Mouse (Mus musculus): Measurements from ENCODE around the gene Nr1h4.
A peak's percentile ranks its signal among the peaks of the same experiment; 100 is the strongest.
"Not testable (repeated sequence)": the region's sequence is repeated elsewhere in the genome, so short reads cannot be mapped to it uniquely, and the experiment has no call there.

The Nr1h4 gene

DNA sequence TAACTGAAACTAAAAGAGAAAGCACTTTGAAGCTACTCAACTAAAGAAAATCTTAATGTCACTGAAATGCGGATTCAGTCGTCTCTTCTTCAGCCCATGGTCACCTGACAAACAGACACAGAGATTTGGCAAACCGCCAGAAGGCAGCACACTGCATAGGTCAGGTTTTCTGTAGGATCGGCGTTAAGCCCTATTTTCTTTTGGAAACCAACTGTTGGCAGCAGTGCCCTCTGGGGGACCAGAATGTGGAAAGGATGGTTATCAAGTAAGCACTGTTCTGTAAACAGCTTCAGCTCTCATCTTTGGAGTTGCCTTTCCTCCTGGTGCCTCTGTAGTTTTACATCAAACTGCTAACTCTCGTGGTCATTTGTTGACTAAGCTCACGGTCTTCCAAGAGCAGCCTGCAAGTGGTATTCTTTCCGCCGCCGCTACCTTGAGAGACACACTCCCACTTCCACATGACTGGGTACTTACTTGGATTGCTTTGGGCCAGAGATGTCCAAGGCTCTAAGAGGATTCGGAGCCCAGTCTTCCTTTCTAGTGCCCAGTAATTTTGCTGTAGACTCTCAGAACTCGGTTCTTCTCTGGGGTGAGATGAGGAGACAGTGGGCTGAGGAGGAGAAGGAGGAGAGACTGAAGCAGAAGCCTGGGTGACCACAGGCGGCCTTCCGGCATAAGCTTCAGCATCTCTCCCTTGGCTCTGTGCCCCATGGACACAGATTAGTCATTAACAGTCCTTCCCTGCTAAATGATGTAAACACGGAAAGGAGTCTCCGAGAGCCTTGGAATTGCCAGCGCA lies at the start of gene Nr1h4:
Nr1h4 (minus strand) TSS at position 657 of the 799 bp plus-strand sequence.
- peak; percentile 81 for DNase-seq

DNA sequence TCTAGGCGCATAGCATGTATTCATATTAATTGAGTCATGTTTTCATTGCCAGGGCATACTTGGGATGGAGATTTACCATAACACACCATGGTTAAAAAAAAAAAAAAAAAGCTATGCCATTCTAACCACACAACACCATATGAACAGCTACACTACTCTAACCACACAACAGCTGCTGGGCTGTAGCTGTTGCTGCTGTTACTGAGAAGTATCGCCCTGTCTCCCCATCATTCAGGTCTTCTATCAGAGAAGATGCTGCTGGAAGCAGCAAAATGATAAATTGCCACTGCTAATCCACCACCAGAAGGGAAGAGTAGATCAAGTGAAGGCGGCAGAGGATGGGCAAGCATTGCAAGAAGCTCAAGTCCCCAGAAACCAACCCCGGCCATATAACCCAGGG lies 45.4 kb upstream of the Nr1h4 start:
- DNase-seq, result no peak

GRCm38 (mm10) chr10:89577666-89578065 lies 44.3 kb upstream of the Nr1h4 start:
- no peak for DNase-seq

DNA sequence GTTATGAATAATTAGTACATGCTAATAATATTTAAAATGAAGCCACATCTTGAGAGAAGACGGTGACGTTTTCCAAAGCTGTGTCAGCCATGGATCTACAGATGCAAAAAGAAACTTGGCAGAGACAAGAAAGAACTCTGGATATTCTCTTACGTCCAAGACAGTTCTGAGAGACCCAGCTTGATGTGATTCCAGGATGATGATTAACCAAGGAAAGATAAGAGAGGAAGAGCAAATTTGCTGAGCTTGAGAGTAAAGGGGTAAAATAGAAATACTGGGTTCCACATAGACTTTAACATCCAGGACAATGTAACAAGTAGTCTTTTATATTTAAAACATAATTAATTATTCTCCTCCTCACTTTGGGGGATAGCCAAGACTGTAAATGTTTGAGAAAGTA lies 40.0 kb upstream of the Nr1h4 start:
- no peak for DNase-seq

- no peak for DNase-seq
Measured at GRCm38 (mm10) chr10:89572946-89573345, 39.6 kb upstream of the Nr1h4 start.

GRCm38 (mm10) chr10:89567391-89567790 lies 34.0 kb upstream of the Nr1h4 start:
- no peak for DNase-seq

- no peak for DNase-seq
Measured at GRCm38 (mm10) chr10:89565301-89566022, 32.1 kb upstream of the Nr1h4 start.

DNA sequence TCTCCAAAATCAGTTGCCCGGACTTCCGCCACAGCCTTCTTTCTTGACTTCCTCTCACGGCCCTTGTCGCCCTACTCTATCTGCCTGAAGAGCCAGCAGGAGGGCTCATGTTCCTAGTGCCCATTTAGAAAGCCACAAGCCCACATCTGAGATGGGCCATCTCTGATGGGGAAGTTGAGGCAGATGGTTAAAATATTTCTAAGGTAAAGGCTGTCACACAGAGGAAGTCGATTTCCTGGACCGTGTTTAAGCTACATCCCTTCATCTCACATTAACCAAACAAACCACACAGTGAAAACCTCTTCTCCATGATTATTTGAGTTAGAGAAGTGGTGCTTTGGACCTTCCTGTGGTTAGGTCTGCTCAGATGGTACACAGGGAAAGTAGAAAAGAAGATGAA lies 28.7 kb upstream of the Nr1h4 start:
- DNase-seq, result no peak

DNA sequence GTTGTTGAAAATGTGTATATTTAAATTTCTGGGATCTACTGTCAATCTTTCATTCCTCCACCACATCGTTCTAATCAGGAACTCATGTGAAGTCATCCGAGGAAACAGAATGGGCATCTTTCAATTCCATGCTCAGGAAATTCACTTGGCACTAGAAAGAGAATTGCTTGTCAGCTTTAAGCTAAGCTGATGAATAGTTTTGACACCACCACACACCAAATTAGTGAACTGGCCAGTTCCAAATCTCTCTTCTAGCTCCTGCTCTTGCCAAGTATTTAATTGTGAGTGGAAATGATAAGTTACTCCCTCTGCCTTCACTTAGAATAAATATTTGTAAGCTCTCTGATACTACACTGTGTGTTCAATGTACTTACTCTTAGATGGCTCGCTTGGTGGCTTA lies 26.0 kb upstream of the Nr1h4 start:
- no peak for DNase-seq

- DNase-seq, result not testable (repeated sequence)
Measured at GRCm38 (mm10) chr10:89554885-89555284, 21.5 kb upstream of the Nr1h4 start.

DNA sequence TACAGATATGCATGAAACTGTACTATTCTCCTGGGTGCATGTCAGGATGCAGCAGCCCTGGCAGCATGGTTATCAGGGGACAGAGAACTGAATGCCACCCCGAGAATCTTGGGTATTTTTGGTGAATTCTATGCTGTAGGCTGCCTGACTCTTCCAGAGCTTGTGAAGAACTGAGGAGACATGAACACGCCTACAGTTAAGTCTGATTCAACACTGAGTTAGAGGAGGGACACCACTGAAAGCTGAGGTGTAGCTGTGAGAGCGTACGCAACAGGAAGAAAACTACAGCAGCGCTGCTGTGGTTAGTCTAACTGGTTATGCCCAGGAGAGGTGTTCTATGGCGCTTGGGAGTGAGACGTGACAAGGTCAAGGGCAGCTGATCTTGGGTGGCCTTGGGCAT lies 20.5 kb upstream of the Nr1h4 start:
- not testable (repeated sequence) for DNase-seq

DNA sequence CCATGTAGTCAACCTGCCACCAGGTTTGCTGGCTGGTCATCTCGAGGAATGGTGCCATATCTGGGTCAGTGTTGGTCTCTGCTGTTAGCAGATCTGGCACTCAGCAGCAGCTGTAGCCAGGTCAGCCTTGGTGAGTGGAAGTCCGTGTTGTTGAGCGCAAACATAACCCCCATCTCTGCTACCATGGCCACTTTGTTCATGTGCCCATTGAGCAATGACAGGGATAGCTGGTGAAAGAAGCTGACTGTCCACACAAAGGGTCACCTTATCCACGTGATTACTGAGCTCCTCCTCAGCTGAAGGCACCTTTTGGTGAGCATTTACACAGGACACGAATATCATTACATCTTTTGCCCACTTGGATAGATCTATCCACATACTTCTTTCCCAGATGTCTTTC lies 19.6 kb upstream of the Nr1h4 start:
- DNase-seq, result no peak

DNA sequence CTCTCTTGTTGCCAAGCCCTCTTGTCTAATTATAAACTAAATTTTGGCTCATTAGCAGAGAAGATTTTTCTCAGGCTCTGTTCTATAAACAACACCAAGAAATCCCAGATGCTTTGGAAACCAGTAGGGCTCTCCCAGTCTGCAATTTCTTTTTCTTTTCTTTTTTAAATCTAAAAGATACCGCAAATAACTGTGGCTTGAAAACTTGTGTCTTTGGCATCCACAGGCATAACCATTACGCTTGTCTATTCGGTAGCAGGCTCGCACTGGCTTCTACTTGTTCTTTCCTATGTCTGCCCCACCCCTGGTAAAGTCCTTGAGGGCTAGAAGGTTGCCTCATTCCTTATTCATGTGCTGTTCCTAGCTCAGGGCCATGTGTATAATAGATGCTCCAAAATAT lies 18.3 kb upstream of the Nr1h4 start:
- DNase-seq, result no peak

- DNase-seq, result no peak
Measured at GRCm38 (mm10) chr10:89548028-89548427, 14.6 kb upstream of the Nr1h4 start.

GRCm38 (mm10) chr10:89546989-89547388 lies 13.6 kb upstream of the Nr1h4 start:
- DNase-seq, result no peak

DNA sequence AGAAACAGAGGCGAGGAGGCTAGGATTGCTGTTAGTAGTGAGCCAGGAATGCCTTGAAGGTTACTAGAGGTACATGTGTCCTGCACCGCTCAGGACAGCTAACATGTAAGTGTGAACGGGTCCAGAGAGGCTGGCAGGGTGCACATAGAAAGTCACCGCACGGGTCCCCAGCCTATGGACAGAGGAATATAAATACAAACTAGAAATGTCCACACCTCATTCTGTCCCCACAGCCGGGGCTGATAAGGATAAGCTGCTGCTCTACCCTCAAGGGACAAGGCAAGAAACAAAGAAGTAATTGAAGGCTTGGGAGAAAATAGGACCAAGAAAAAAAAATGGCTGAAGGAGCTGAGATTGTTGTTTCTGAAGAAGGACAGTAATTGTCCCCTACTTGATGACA lies 10.5 kb upstream of the Nr1h4 start:
- DNase-seq, result no peak

DNA sequence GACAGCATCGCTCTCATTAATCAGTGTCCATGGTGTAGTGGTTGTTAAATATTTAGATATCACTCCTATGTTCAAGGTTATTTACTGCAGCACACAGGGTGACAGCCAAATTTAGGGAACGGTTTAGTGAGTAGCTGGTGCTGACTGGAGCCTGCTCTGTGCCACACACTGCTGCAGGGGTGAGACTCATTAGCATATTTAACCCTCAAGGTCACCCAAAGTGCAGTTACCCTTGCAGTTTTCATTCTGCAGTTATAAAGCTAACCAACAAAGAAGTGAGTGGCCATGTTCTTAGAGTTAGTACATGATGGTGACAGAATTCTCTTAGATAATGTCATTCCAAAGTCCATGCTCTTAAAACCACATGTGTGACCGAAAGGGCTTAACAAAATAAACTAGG lies 8.9 kb upstream of the Nr1h4 start:
- peak; percentile 42 for DNase-seq

DNA sequence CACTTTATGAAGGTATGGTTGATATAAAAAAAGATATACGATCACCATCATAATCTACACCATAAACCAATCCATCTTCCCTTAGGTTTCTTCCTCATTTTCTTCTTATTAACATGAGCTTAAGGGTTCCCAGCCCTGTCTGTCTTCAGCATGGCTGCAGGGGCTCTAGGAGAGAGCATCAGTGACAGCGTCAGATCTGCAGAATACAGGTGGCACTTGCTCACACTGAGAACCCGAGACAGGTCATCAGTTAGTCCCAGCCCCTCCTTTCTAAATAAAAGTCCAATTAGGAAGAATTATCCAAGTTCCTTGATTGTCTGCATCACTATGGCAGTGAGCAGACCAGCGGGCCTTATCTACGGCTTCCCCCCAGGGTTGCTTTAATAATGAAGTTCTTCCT lies 934 bp downstream of the Nr1h4 start:
- no peak for DNase-seq

GRCm38 (mm10) chr10:89531976-89532375 lies 1.4 kb downstream of the Nr1h4 start:
- DNase-seq, result no peak

- no peak for DNase-seq
Measured at GRCm38 (mm10) chr10:89531194-89531634, 2.2 kb downstream of the Nr1h4 start.

DNA sequence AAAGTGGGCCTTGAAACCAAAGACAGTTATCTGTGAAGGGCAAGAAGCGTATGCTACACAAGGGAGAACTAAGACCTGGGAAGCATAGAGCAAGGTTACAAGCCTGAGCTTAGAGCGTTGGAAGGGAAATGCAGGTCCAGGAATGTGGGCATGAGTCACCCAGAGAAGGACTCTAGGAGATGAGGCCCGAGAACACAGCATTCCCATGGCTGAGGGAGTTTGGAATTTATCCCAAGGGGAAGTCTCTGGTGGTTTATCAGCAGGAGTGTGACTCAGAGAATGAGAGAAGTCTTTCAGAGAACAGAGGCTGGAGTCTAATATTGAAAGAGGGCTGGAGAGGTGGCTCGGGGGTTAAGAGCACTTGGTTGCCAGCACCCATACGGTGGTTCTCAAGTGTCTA lies 6.3 kb downstream of the Nr1h4 start:
- no peak for DNase-seq

GRCm38 (mm10) chr10:89525823-89526222 lies 7.6 kb downstream of the Nr1h4 start:
- no peak for DNase-seq

DNA sequence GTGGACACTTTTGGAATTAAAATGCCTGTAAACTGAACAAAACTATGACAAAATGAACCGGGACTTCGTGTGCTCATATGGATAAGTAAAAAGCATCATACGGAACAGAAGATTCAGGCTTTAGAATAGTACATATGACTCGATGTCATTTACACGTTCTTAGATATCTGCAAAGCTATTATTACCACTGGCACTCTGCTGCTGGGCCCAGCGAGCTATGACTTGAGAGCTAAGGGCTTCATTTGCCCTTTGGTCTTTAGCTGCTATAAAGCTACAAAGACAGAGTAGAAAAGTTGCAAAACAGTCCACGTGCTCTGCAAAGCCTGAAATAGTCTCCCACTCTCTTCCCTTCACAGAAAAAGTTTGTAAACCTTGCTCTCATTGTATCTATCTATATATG lies 10.9 kb downstream of the Nr1h4 start:
- DNase-seq, result peak; percentile 47

- DNase-seq, result no peak
Measured at GRCm38 (mm10) chr10:89521790-89522431, 11.5 kb downstream of the Nr1h4 start.
